Mouse (Mus musculus) olfactory bulb, adult 2 months (tissue): ENCODE data around the gene Ttll5. TPM values are rescaled to one million over a fixed set of nuclear protein-coding genes. Genes with fewer than 3 reads are reported as not detected.

Source experiments
- H3K27ac ChIP-seq: fragments of 200-500 bp; 2 replicates; pipeline ENCODE4 v1.5.1; 2012; ENCODE audit warnings: low read depth, low read length; ENCODE audit not compliant: insufficient read depth
- H3K4me1 ChIP-seq: fragments of 200-500 bp; 2 replicates; pipeline ENCODE4 v1.6.1; 2012; ENCODE audit warnings: low read length; ENCODE audit not compliant: control insufficient read depth, insufficient read depth
- H3K4me3 ChIP-seq: fragments of 200-500 bp; 2 replicates; pipeline ENCODE4 v1.5.1; 2012; ENCODE audit warnings: mild to moderate bottlenecking, low read depth, low read length, moderate library complexity; ENCODE audit not compliant: insufficient read depth
- CTCF ChIP-seq: fragments of 200-500 bp; IDR thresholded peaks from 2 replicates; pipeline ENCODE4 v1.5.1; 2012; ENCODE audit warnings: low read depth, mild to moderate bottlenecking, low read length, moderate library complexity; ENCODE audit not compliant: insufficient read depth
- POLR2A ChIP-seq: fragments of 200-500 bp; IDR thresholded peaks from 2 replicates; pipeline ENCODE4 v1.6.1; 2012; ENCODE audit warnings: mild to moderate bottlenecking, low read depth, low read length, moderate library complexity; ENCODE audit not compliant: insufficient read depth
- WGBS: fragments of 180-500 bp; shearing (Covaris S2); methylation state at CpG from one replicate; pipeline ENCODE4 v1.1.7; 2018; 5-methylcytosine and 5-hydroxymethylcytosine counted together
- polyA plus RNA-seq: library from polyadenylated mRNA; stranded (reverse); fragments of >200 nt; gene quantifications from 2 replicates; pipeline ENCODE4 v1.2.4, GENCODE M21; 2012; ENCODE audit warnings: low replicate concordance; ENCODE audit not compliant: missing spikeins, insufficient read depth, insufficient read length

Ttll5 gene
- polyA plus RNA-seq, 1 experiment: not detected

DNA sequence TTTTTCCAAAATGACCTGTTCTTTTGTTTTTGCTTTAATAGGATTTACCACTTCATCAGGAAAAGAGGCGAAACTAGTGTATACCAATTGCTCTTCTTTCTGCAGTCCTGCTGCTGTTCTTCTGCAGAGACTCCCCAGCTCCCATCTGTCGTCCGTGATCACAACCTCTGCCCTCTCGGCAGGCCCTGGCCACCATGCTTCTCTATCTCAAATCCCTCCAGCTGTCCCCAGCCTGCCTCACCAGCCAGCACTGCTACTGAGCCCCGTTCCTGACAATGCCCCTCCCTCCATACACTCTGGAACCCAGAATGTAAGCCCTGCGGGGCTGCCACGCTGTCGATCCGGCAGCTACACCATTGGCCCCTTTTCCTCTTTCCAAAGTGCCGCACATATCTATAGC, 108.8 kb downstream of the Ttll5 start:
- no peak overlapping the region for H3K27ac ChIP-seq
- H3K4me1 ChIP-seq: no peaks in the 10 kb centered on the region
- H3K4me3 ChIP-seq: no peak overlapping the region
- TF ChIP-seq CTCF: no peak
- TF ChIP-seq POLR2A: no peak
- 91% methylated on average over 10 of the region's 10 CpGs for WGBS

DNA sequence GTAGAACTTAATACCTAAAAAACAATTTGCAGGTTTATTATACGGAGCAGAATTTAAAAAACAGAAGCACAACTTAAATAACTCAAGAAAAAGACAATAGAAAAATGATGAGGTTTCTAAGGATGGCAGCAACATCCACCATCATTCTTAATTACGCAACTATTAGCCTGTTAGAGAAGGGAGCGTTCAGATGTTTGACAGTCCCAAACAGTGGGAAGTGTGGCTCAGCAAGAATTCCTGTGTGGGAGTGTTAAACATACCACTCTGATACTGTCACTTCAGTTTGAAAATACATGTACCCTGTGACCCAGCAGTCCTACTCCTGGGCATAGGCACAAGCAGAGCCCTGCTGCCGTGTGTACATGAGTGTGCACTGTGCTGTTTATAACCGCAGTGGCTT, 112.9 kb downstream of the Ttll5 start:
- TF ChIP-seq POLR2A (no peak), CTCF (no peak)
- Histone ChIP-seq H3K27ac (no peak overlapping the region), H3K4me3 (no peak overlapping the region), H3K4me1 (no peaks in the 10 kb centered on the region)
- 90% methylated on average over 5 of the region's 5 CpGs for WGBS

DNA sequence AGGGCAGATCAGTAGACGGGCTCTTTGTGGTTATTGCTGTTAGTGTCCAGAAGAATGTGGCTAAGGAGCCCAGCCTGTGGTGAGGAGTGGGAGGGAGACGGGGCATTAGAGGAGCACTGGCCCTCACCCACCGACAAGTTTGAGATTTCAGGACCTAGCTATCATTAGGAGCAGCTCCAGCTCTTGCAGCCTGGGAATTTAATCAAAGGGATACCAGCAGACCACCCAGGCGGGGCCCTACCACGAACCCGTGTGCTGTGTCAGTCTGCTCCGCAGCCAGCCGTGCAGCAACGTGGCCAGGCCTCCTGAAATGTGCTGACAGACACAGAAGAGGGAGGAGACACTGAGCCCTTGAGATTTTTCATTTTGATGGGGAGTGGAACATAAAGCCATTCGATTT, 119.0 kb downstream of the Ttll5 start:
- TF ChIP-seq CTCF (no peak), POLR2A (no peak)
- WGBS: 69% methylated on average over 10 of the region's 10 CpGs
- no peak overlapping the region for H3K4me3 ChIP-seq
- no peaks in the 10 kb centered on the region for H3K4me1 ChIP-seq
- H3K27ac ChIP-seq: no peak overlapping the region

DNA sequence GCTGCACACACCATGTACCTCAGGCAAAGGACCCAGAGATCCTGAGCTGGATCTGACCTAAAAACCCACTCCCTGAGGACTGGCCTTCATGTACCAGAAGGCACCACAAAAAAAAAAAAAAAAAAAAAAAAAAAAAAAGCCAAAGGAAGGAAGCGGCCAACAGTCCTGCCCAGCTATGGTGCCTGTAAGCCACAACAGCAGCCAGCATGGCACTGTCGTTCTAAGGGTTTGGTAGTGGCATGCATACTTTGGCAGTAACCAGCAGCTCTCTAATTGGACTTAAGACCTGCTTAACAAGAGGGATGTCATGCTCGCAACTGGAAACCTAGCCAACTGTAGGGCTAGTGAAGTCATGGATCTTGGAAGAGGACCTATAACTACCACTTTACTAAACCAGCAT, 120.0 kb downstream of the Ttll5 start:
- 83% methylated on average over 3 of the region's 3 CpGs for WGBS

DNA sequence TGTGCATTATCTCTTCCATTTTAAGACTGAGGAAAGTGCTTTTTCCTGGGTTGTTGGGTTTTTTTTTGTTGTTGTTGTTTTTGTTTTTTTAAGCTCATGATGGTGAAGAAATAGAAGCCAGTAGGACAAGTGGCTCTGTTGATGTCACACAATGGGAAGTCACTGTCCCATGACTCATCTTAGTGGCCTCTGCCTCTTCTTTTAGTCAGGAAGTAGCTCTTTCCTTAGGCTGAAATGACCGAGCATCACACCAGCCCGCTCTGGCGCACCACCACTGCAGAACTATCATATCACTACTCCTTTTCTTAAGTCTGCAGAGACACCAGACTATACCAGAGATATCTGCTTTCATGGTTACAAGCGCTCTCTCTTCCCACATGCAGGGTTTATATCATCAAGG, 122.7 kb downstream of the Ttll5 start:
- 90% methylated on average over 4 of the region's 4 CpGs for WGBS
- Histone ChIP-seq H3K4me3 (no peak overlapping the region), H3K27ac (no peak overlapping the region), H3K4me1 (no peaks in the 10 kb centered on the region)
- TF ChIP-seq POLR2A (no peak), CTCF (no peak)

More for the DNA sequence above, 120.0 kb downstream of the Ttll5 start:
- no peak for TF ChIP-seq CTCF
- TF ChIP-seq POLR2A: no peak
- H3K27ac ChIP-seq: no peak overlapping the region
- no peaks in the 10 kb centered on the region for H3K4me1 ChIP-seq
- no peak overlapping the region for H3K4me3 ChIP-seq

DNA sequence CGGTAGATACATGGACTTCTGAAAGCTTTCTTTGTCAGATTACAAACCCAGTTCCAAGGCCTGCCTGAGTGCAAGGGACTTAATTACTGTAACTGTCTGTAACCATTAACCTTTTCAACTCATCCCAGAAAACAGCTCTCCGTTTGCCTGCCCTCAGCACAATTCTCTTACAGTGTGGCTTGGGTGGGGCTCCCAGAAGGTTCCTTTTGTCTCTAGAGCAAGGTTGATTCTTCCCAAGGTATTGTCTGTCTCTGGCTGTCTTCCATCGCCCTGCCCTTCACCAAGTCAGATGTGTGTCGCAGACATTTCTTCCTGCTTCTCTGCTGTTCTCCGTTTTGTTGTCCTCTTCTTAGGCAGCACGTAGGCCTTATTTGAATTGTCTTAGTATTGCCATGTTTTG, 125.2 kb downstream of the Ttll5 start:
- Histone ChIP-seq H3K4me3 (no peak overlapping the region), H3K4me1 (no peaks in the 10 kb centered on the region), H3K27ac (no peak overlapping the region)
- 87% methylated on average over 6 of the region's 6 CpGs for WGBS
- TF ChIP-seq POLR2A: no peak
- no peak for TF ChIP-seq CTCF

DNA sequence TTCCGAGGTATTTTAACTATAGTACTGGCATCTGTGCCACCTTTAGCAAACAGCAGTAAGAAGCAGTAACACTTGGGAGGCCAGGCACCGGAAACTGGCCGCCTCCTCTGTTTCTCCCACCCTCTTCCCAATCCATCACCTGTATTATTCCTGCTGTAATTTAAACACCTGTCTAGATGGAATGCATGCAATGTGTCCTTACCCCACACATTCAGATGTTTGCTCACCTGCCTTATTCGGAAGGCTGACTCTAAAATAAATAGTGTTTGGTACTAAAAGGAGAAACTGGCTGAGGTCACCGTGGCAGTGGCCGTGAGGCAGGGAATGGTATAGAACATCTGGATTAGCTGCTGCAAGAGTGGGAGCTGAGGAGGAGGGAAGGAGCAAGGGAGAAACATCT, 125.9 kb downstream of the Ttll5 start:
- 89% methylated on average over 6 of the region's 6 CpGs for WGBS
- Histone ChIP-seq H3K4me1 (no peaks in the 10 kb centered on the region), H3K27ac (no peak overlapping the region), H3K4me3 (no peak overlapping the region)
- no peak for TF ChIP-seq CTCF
- no peak for TF ChIP-seq POLR2A

DNA sequence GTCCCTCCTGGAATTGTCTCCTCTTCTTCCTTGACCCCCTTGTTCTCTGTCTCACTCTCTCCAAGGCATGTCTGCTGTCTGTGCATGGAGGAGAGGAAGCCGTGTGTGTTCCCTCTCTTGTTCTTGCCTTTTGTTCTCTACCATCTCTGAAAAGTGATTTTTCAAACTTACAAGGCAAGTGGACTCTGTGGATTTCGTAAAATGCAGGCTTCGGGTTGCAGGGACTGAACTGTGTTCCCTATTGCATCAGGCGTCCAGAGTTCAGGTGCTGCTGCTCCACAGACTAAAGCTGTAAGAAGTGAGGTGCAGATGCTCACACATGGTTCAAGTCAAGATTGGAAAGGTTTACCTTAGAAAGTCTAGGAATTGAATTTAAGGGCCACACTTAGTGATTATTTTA, 126.6 kb downstream of the Ttll5 start:
- Histone ChIP-seq H3K4me1 (peaks cover 2% of the 10 kb centered on the region), H3K27ac (no peak overlapping the region), H3K4me3 (no peak overlapping the region)
- TF ChIP-seq POLR2A (no peak), CTCF (no peak)
- WGBS: 91% methylated on average over 4 of the region's 4 CpGs

DNA sequence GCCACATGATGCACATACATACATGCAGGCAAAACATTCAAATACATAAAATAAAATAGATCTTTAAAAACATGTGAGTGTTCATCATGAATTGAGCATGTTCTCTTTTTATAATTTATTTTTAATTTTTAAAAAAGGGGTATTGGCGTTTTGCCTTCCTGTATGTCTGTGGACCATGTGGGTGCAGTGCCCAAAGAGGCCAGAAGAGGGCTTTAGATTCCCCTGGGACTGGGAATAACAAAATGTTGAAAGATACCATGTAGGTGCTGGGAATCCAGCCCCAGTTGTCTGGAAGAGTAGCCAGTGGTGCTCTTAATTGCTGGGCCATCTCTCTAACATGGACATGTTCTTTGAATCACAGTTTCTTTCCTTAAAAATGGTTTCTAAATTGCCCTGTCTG, 127.4 kb downstream of the Ttll5 start:
- H3K4me1 ChIP-seq: peaks cover 7% of the 10 kb centered on the region
- WGBS: 100% methylated on average over 1 of the region's 1 CpGs
- TF ChIP-seq CTCF (no peak), POLR2A (no peak)
- H3K27ac ChIP-seq: no peak overlapping the region
- no peak overlapping the region for H3K4me3 ChIP-seq

DNA sequence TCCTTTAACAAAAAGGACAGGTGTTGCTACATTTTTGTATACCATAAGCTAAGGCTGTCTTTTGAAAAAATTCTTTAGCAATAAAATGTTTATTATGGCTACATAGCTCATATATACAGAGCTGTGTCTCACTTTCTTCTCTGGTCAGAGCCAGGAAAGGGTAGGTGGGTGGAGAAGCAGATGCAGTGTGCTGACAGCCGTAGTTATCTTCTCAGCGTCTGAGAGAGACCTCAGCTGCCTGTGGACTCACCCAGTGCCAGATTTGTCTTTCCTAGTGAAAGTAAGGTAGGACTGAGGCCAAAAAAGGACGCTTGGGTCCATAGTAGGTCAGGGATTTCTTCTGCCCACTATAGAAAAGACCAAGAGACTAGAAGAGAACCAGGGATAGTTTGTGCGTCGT, 127.9 kb downstream of the Ttll5 start:
- Histone ChIP-seq H3K4me3 (no peak overlapping the region), H3K27ac (no peak overlapping the region), H3K4me1 (peaks cover 9% of the 10 kb centered on the region)
- TF ChIP-seq CTCF (no peak), POLR2A (no peak)
- WGBS: 71% methylated on average over 5 of the region's 5 CpGs

DNA sequence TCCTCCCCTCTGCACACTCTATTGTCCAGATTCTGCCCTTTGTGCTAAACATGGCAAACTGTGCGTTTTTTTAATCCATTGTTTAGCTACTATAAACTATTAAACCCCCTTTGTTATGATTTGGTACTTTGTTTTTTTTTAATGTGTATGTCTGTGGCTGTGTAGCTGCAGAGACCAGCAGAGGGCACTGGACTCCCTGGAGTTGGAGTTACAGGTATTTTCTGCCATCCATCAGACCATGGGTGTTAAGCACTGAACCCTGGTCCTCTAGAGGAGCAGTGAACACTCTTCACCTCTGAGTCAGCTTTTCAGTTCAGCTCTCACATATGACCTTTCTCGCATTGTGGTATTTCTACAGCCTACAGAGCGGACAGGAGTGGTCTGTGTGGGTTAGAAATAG, 129.7 kb downstream of the Ttll5 start:
- 90% methylated on average over 3 of the region's 3 CpGs for WGBS
- TF ChIP-seq POLR2A (no peak), CTCF (no peak)

More for the DNA sequence above, 129.7 kb downstream of the Ttll5 start:
- H3K4me1 ChIP-seq: peaks cover 17% of the 10 kb centered on the region
- H3K4me3 ChIP-seq: no peak overlapping the region
- H3K27ac ChIP-seq: no peak overlapping the region
